Mouse (Mus musculus) heart, embryonic 10.5 days (tissue): ENCODE data around the gene Otud7b. TPM values are rescaled to one million over a fixed set of nuclear protein-coding genes. Genes with fewer than 3 reads are reported as not detected.
A peak's percentile ranks its signal among the peaks of the same experiment; 100 is the strongest.

ENCODE experiments used
- DNase-seq: peaks from one replicate; pipeline ENCODE4 v3.0.0-alpha.2; 2017; ENCODE audit warnings: low spot score
- H3K27ac ChIP-seq: fragments of 300-500 bp; sonication (generic); 2 replicates; pipeline ENCODE4 v1.5.1; 2016; ENCODE audit warnings: mild to moderate bottlenecking
- H3K27me3 ChIP-seq: fragments of 300-500 bp; sonication (generic); 2 replicates; pipeline ENCODE4 v1.6.1; 2016; ENCODE audit warnings: mild to moderate bottlenecking; ENCODE audit not compliant: poor library complexity, insufficient read depth, severe bottlenecking
- H3K36me3 ChIP-seq: fragments of 300-500 bp; sonication (generic); 2 replicates; pipeline ENCODE4 v1.6.1; 2016; ENCODE audit warnings: mild to moderate bottlenecking, moderate library complexity
- H3K4me1 ChIP-seq: fragments of 300-500 bp; sonication (generic); 2 replicates; pipeline ENCODE4 v1.6.1; 2016; ENCODE audit warnings: mild to moderate bottlenecking
- H3K4me3 ChIP-seq: fragments of 300-500 bp; sonication (generic); 2 replicates; pipeline ENCODE4 v1.5.1; 2016; ENCODE audit warnings: mild to moderate bottlenecking, moderate library complexity
- H3K9me3 ChIP-seq: fragments of 300-500 bp; sonication (generic); 2 replicates; pipeline ENCODE4 v1.6.1; 2016; ENCODE audit warnings: mild to moderate bottlenecking, moderate library complexity
- WGBS: fragments of 180-500 bp; shearing (Covaris S2); methylation state at CpG from one replicate; pipeline ENCODE4 v1.1.7; 2016; 5-methylcytosine and 5-hydroxymethylcytosine counted together
- polyA plus RNA-seq: library from polyadenylated mRNA; unstranded; fragments of >200 nt; fragmentation: Nextera tagmentation; extraction: Ambion mirVana; gene quantifications from 2 replicates; pipeline ENCODE4 v1.2.1, GENCODE M21; 2016

Gene Otud7b
- polyA plus RNA-seq, 1 experiment from 2014 or later: 15.2 TPM

GRCm38 (mm10) chr3:96069542-96069941 lies 34.8 kb upstream of the Otud7b start:
- 65% methylated on average over 1 of the region's 1 CpGs for WGBS
- Histone ChIP-seq H3K27me3 (no peaks in the 10 kb centered on the region), H3K4me3 (no peak overlapping the region), H3K36me3 (no peaks in the 10 kb centered on the region), H3K4me1 (peaks cover 6% of the 10 kb centered on the region; the same call in 1 of the 2 replicates), H3K9me3 (no peaks in the 10 kb centered on the region), H3K27ac (no peak overlapping the region)
- no peak for DNase-seq

GRCm38 (mm10) chr3:96070241-96070640 lies 34.1 kb upstream of the Otud7b start:
- WGBS: 71% methylated on average over 4 of the region's 4 CpGs
- no peak overlapping the region for H3K4me3 ChIP-seq
- H3K9me3 ChIP-seq: no peaks in the 10 kb centered on the region
- no peaks in the 10 kb centered on the region for H3K27me3 ChIP-seq
- DNase-seq: peak; percentile 68
- H3K4me1 ChIP-seq: peaks cover 6% of the 10 kb centered on the region; the same call in 1 of the 2 replicates
- no peaks in the 10 kb centered on the region for H3K36me3 ChIP-seq
- H3K27ac ChIP-seq: no peak overlapping the region

DNA sequence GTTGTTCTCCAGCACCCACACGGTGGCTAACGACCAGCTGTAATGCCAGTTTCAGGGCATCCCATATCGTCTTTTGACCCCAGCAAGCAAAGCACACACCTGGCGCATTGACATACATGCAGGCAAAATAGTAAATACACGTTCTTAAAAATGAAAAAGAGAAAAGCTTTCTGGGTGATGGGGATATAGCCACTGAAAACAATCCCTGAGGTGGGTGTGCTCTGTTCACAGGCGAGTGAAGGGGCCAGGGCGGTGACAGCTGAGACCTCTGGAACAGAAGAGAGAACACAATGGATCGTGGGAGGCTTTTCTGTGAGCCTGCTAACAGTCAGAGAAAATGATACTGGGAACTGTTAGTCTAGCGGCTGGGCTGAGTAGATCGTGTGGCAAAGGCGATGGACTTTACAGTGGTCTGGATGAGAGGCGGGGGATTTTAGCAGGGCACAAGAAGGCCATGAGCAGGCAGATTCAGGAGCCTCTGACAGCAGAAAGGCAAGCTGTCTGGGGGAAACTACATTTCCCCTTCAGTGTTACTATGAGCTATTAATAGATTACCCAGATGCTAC lies 31.3 kb upstream of the Otud7b start:
- Histone ChIP-seq H3K36me3 (no peaks in the 10 kb centered on the region), H3K4me1 (peaks cover 6% of the 10 kb centered on the region; the same call in 1 of the 2 replicates), H3K27ac (no peak overlapping the region; the same call in 1 of the 2 replicates), H3K4me3 (no peak overlapping the region), H3K27me3 (no peaks in the 10 kb centered on the region), H3K9me3 (no peaks in the 10 kb centered on the region)
- DNase-seq: peak; percentile 63
- WGBS: 65% methylated on average over 12 of the region's 12 CpGs

- DNase-seq: peak; percentile 52
- no peaks in the 10 kb centered on the region for H3K36me3 ChIP-seq
- H3K27ac ChIP-seq: no peak overlapping the region
- no peaks in the 10 kb centered on the region for H3K27me3 ChIP-seq
- H3K4me3 ChIP-seq: no peak overlapping the region
- WGBS: 66% methylated on average over 6 of the region's 6 CpGs
- H3K4me1 ChIP-seq: 0 out of 2 replicates have a peak, but pooled peaks cover 1% of the 10 kb centered on the region
- no peaks in the 10 kb centered on the region for H3K9me3 ChIP-seq
Observed at GRCm38 (mm10) chr3:96078066-96078465, 26.3 kb upstream of the Otud7b start.

GRCm38 (mm10) chr3:96078711-96079110 lies 25.6 kb upstream of the Otud7b start:
- Histone ChIP-seq H3K27ac (no peak overlapping the region), H3K36me3 (no peaks in the 10 kb centered on the region), H3K27me3 (no peaks in the 10 kb centered on the region), H3K4me3 (no peak overlapping the region), H3K9me3 (no peaks in the 10 kb centered on the region), H3K4me1 (no peaks in the 10 kb centered on the region)
- peak; percentile 17 for DNase-seq
- 65% methylated on average over 3 of the region's 3 CpGs for WGBS

DNA sequence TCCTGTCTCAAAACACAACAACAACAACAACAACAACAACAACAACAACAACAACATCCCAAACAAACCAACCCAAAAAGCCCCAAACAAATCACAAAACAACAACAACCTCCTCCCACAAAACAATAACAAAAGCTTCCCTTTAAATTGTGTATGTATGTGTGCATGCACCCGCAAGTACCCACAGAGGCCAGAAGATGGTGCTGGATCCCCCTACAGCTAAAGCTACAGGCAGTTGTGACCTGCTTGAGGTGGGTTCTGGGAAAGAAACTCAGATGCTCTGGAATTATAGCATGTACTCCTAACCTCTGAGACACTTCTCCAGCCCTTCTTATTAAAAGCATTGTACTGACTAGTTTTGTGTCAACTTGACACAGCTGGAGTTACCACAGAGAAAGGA lies 23.3 kb upstream of the Otud7b start:
- Histone ChIP-seq H3K4me1 (no peaks in the 10 kb centered on the region), H3K27ac (no peak overlapping the region), H3K9me3 (no peaks in the 10 kb centered on the region), H3K27me3 (no peaks in the 10 kb centered on the region), H3K36me3 (no peaks in the 10 kb centered on the region), H3K4me3 (no peak overlapping the region)
- peak; percentile 70 for DNase-seq
- WGBS: 50% methylated on average over 1 of the region's 1 CpGs

- 81% methylated on average over 4 of the region's 4 CpGs for WGBS
- no peak overlapping the region for H3K27ac ChIP-seq
- no peak overlapping the region for H3K4me3 ChIP-seq
- H3K27me3 ChIP-seq: no peaks in the 10 kb centered on the region
- no peaks in the 10 kb centered on the region for H3K9me3 ChIP-seq
- H3K36me3 ChIP-seq: no peaks in the 10 kb centered on the region
- peak; percentile 39 for DNase-seq
- no peaks in the 10 kb centered on the region for H3K4me1 ChIP-seq
Observed at GRCm38 (mm10) chr3:96081650-96082049, 22.7 kb upstream of the Otud7b start.

DNA sequence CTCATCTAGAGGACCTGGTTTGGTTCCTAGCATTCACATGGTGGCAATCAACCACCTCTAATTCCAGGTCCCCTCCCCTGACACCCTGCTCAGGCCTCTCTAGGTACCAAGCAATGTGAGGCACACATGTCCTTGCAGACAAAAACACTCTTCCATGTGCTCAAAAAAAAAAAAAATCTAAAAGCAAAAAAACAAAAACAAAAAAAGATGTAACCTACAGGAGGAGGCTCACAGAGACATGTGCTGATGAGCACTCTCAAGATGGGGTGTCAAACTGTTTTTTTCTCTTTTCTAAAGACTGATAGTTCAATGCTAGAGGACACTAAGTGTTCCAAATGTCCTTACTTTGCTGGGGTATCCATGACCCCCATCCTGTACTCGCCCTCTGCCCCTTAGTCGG lies 22.2 kb upstream of the Otud7b start:
- peak; percentile 24 for DNase-seq
- no peak overlapping the region for H3K4me3 ChIP-seq
- H3K9me3 ChIP-seq: no peaks in the 10 kb centered on the region
- WGBS: 81% methylated on average over 2 of the region's 2 CpGs
- H3K27me3 ChIP-seq: no peaks in the 10 kb centered on the region
- no peaks in the 10 kb centered on the region for H3K4me1 ChIP-seq
- H3K36me3 ChIP-seq: no peaks in the 10 kb centered on the region
- H3K27ac ChIP-seq: no peak overlapping the region

GRCm38 (mm10) chr3:96082714-96083508 lies 21.4 kb upstream of the Otud7b start:
- Histone ChIP-seq H3K9me3 (no peaks in the 10 kb centered on the region), H3K27ac (no peak overlapping the region), H3K36me3 (no peaks in the 10 kb centered on the region), H3K4me3 (no peak overlapping the region), H3K4me1 (no peaks in the 10 kb centered on the region), H3K27me3 (no peaks in the 10 kb centered on the region)
- no peak for DNase-seq
- WGBS: 67% methylated on average over 15 of the region's 15 CpGs

DNA sequence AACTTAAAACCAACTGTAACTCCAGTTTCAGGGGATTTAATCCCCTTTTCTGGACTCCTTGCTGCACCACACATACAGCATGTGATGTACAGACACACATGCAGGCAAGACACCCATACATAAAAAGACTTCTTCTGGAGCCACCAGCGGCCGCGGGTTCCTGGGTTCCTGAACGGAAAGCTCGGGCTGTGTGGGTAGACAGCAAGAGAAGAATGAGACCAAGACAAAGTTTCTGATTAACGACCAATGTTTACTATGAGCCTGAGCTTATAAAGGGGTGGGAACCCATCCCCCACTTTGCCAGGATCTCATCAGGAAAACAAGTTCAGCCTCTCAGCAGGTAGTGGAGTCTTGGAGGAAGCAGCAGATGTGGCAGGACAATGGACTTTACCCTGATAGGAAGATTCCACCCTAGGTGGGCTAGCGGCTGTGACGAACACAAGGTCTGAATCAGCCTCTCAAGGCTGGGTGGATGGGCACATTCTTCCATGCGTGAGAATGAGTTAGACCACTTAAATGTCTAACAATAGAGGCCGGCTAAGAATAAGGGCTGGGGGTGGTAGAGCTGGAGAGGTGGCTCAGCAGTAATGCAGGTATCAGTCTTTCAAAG lies 20.1 kb upstream of the Otud7b start:
- Histone ChIP-seq H3K27me3 (no peaks in the 10 kb centered on the region), H3K4me1 (no peaks in the 10 kb centered on the region), H3K27ac (no peak overlapping the region), H3K36me3 (no peaks in the 10 kb centered on the region), H3K4me3 (no peak overlapping the region), H3K9me3 (no peaks in the 10 kb centered on the region)
- DNase-seq: no peak
- WGBS: 77% methylated on average over 10 of the region's 10 CpGs

- Histone ChIP-seq H3K4me3 (no peak overlapping the region), H3K36me3 (no peaks in the 10 kb centered on the region), H3K27me3 (no peaks in the 10 kb centered on the region), H3K4me1 (0 out of 2 replicates have a peak, but pooled peaks cover 5% of the 10 kb centered on the region), H3K27ac (no peak overlapping the region), H3K9me3 (no peaks in the 10 kb centered on the region)
- 63% methylated on average over 2 of the region's 2 CpGs for WGBS
- DNase-seq: no peak
Observed at GRCm38 (mm10) chr3:96087219-96087618, 17.1 kb upstream of the Otud7b start.

- Histone ChIP-seq H3K4me1 (0 out of 2 replicates have a peak, but pooled peaks cover 6% of the 10 kb centered on the region), H3K36me3 (no peaks in the 10 kb centered on the region), H3K27ac (no peak overlapping the region), H3K27me3 (no peaks in the 10 kb centered on the region), H3K9me3 (no peaks in the 10 kb centered on the region), H3K4me3 (no peak overlapping the region)
- 80% methylated on average over 4 of the region's 4 CpGs for WGBS
- DNase-seq: no peak
Observed at GRCm38 (mm10) chr3:96087801-96088200, 16.5 kb upstream of the Otud7b start.

- Histone ChIP-seq H3K4me3 (no peak overlapping the region), H3K27ac (no peak overlapping the region), H3K9me3 (no peaks in the 10 kb centered on the region), H3K27me3 (no peaks in the 10 kb centered on the region), H3K4me1 (peaks cover 19% of the 10 kb centered on the region), H3K36me3 (no peaks in the 10 kb centered on the region)
- no peak for DNase-seq
- WGBS: 46% methylated on average over 2 of the region's 2 CpGs
Observed at GRCm38 (mm10) chr3:96089882-96090489, 14.3 kb upstream of the Otud7b start.
